Mouse (Mus musculus): Measurements from ENCODE around the gene Rab11fip5. TPM values are rescaled to one million over a fixed set of nuclear protein-coding genes. Genes with fewer than 3 reads are reported as not detected.

The Rab11fip5 gene
- polyA plus RNA-seq, 1 experiment: 3.8 TPM

DNA sequence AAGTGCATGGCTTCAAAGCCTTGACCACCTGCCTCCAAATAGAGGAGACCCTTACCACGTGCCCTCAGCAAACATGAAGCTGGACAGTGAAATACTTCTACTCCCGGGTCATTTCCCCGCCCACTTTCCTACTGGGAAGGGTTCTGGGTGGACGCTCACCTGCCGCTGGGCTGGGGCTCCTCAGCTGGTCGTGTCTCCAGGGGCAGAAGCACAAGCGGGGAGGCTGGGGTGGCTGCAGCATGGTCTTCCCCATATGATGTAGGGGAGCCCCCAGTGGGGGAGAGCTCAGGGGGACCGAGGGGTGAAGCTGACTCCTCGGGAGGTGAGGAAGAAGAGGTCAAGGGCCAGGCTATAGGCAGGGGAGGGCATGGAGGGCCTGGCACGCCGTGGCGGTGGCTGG, 34.2 kb downstream of the Rab11fip5 start:
- no peak overlapping the region for H3K4me3 ChIP-seq (replicated peaks; ENCODE audit: control insufficient read depth, low read depth, low read length)
- peaks cover 2% of the 10 kb centered on the region; the same call in 1 of the 2 replicates for H3K4me1 ChIP-seq (ENCODE audit: control insufficient read depth, insufficient read depth, low read length)
- H3K27ac ChIP-seq (ENCODE audit: control insufficient read depth, insufficient read depth, low read depth, low read length, poor library complexity): no peak overlapping the region
- TF ChIP-seq POLR2A (IDR thresholded peaks at IDR 0.05; ENCODE audit: borderline replicate concordance, control insufficient read depth, low read depth, low read length) (no peak), CTCF (IDR thresholded peaks at IDR 0.05; ENCODE audit: control insufficient read depth, insufficient read depth, low read length) (no peak)
- 83% methylated on average over 12 of the region's 12 CpGs for WGBS

DNA sequence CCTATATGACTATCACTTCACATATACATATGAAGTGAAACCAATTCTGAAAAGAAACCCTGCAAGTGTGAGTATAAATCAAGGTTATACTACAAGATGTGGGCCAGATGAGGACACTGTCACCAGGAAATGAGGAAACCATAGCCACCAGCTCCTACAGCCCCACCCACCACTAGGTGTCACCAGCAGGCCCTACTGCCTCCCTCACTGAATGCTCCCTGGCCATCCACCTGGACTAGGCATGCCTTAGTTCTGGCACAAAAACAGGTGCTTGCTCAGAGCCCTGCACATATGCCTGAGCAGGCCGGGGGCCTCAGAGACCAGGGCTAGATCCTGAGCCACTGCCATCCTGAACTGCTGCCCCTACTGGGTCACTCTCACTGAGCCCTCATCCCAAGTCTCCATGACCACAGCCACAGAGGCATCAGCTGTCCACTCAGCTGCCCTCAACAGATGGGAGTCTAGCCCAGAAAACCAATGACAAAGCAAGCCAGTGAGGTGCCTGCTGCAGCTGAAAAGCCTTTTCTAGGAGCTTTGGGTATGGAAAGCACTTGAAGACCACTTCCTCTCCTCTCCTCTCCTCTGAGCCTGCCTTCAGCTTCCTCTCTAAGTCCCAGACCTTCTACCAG, 35.0 kb downstream of the Rab11fip5 start:
- H3K27ac ChIP-seq (ENCODE audit: control insufficient read depth, insufficient read depth, low read depth, low read length, poor library complexity): no peak overlapping the region
- 48% methylated on average over 1 of the region's 1 CpGs for WGBS

DNA sequence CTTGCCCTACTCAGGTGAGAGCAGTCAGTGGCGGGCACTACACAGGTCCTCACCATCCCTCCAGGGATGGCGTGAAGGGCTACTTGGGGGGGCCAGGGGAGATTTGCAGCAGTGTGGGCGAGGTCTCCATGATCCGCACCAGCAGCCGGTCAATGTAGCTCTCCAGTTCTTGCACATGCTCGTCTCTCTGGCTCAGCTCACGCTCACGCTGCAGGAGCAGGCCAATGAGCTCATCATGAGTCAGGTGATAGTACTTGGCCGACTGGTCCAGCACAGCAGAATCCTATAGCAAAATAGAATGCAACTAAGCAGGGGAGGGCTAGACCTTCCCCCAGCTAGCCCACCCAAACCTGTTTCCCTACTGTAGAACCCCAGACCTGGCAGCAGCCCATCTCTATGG, 37.5 kb downstream of the Rab11fip5 start:
- Histone ChIP-seq H3K4me1 (ENCODE audit: control insufficient read depth, insufficient read depth, low read length) (peaks cover 2% of the 10 kb centered on the region; the same call in 1 of the 2 replicates), H3K27ac (ENCODE audit: control insufficient read depth, insufficient read depth, low read depth, low read length, poor library complexity) (no peak overlapping the region), H3K4me3 (replicated peaks; ENCODE audit: control insufficient read depth, low read depth, low read length) (no peak overlapping the region)
- TF ChIP-seq POLR2A (IDR thresholded peaks at IDR 0.05; ENCODE audit: borderline replicate concordance, control insufficient read depth, low read depth, low read length) (no peak), CTCF (IDR thresholded peaks at IDR 0.05; ENCODE audit: control insufficient read depth, insufficient read depth, low read length) (no peak)
- WGBS: 90% methylated on average over 9 of the region's 9 CpGs

More for the DNA sequence above, 35.0 kb downstream of the Rab11fip5 start:
- TF ChIP-seq POLR2A (IDR thresholded peaks at IDR 0.05; ENCODE audit: borderline replicate concordance, control insufficient read depth, low read depth, low read length) (no peak), CTCF (IDR thresholded peaks at IDR 0.05; ENCODE audit: control insufficient read depth, insufficient read depth, low read length) (peak; percentile 89)
- peaks cover 2% of the 10 kb centered on the region; the same call in 1 of the 2 replicates for H3K4me1 ChIP-seq (ENCODE audit: control insufficient read depth, insufficient read depth, low read length)
- no peak overlapping the region for H3K4me3 ChIP-seq (replicated peaks; ENCODE audit: control insufficient read depth, low read depth, low read length)

DNA sequence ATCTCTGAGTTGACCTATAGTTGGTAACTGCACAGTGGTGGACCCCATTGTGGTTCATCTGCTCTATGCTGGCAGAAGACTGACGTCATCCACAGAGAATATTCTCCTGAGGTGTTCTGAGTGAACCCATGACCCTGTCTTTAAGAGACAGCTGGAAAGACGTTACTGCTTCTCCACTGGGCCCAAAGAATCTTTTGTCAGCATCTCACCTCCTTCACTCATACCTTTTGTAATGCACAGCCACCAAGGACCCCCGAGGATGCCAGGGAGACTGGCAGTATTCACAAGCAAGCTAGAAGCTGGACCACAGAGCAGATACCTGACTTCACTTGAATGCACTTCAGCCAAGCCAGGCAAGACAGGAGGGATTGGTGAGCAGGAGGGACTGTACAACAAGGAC, 39.1 kb downstream of the Rab11fip5 start:
- Histone ChIP-seq H3K4me3 (replicated peaks; ENCODE audit: control insufficient read depth, low read depth, low read length) (no peak overlapping the region), H3K27ac (ENCODE audit: control insufficient read depth, insufficient read depth, low read depth, low read length, poor library complexity) (no peak overlapping the region), H3K4me1 (ENCODE audit: control insufficient read depth, insufficient read depth, low read length) (peaks cover 2% of the 10 kb centered on the region; the same call in 1 of the 2 replicates)
- TF ChIP-seq CTCF (IDR thresholded peaks at IDR 0.05; ENCODE audit: control insufficient read depth, insufficient read depth, low read length) (no peak), POLR2A (IDR thresholded peaks at IDR 0.05; ENCODE audit: borderline replicate concordance, control insufficient read depth, low read depth, low read length) (no peak)
- WGBS: 75% methylated on average over 3 of the region's 3 CpGs

DNA sequence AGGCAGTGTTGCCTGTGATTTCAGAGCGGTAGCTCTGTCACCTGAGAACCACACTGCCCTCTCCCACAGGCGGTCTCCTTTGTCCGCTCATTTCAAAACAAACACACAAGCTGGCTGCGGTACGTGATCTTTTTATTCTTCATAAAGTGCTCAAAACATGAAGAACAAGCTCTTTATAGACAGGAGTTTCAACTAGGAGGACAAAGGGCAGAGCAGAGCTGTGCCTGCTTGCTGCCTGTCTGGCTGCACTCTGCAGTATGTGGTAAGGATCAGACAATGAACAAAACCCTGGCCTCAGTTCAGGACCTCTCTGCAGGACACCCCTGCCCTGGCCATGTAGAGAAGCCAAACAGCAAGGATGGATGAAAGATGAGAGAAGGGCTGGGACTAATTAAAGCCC, 39.6 kb downstream of the Rab11fip5 start:
- H3K27ac ChIP-seq (ENCODE audit: control insufficient read depth, insufficient read depth, low read depth, low read length, poor library complexity): no peak overlapping the region
- WGBS: 84% methylated on average over 5 of the region's 5 CpGs
- peaks cover 2% of the 10 kb centered on the region; the same call in 1 of the 2 replicates for H3K4me1 ChIP-seq (ENCODE audit: control insufficient read depth, insufficient read depth, low read length)
- TF ChIP-seq POLR2A (IDR thresholded peaks at IDR 0.05; ENCODE audit: borderline replicate concordance, control insufficient read depth, low read depth, low read length) (no peak), CTCF (IDR thresholded peaks at IDR 0.05; ENCODE audit: control insufficient read depth, insufficient read depth, low read length) (no peak)
- H3K4me3 ChIP-seq (replicated peaks; ENCODE audit: control insufficient read depth, low read depth, low read length): no peak overlapping the region

DNA sequence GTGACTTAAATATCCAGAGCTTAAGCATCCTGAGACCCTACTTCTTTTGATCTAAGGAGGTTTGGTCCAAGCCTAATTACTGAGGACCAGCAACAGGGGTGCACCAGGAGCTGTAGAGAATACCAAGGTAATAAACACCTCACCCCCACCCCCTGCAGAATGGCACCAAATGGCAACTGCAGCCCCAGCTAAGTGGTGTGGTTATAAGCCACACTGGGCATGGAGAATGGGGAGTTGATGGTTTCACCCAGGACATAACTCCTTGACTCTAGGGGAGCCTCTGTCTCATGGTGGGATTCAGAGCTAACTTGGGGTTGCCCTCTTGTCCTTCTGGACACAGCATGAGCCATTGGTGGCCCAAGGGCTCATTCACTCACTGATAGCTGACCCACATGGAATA, 40.2 kb downstream of the Rab11fip5 start:
- TF ChIP-seq CTCF (IDR thresholded peaks at IDR 0.05; ENCODE audit: control insufficient read depth, insufficient read depth, low read length): no peak
- no peak for TF ChIP-seq POLR2A (IDR thresholded peaks at IDR 0.05; ENCODE audit: borderline replicate concordance, control insufficient read depth, low read depth, low read length)
- no peak overlapping the region for H3K27ac ChIP-seq (ENCODE audit: control insufficient read depth, insufficient read depth, low read depth, low read length, poor library complexity)
- no peak overlapping the region for H3K4me3 ChIP-seq (replicated peaks; ENCODE audit: control insufficient read depth, low read depth, low read length)
- no peaks in the 10 kb centered on the region; the same call in 1 of the 2 replicates for H3K4me1 ChIP-seq (ENCODE audit: control insufficient read depth, insufficient read depth, low read length)

DNA sequence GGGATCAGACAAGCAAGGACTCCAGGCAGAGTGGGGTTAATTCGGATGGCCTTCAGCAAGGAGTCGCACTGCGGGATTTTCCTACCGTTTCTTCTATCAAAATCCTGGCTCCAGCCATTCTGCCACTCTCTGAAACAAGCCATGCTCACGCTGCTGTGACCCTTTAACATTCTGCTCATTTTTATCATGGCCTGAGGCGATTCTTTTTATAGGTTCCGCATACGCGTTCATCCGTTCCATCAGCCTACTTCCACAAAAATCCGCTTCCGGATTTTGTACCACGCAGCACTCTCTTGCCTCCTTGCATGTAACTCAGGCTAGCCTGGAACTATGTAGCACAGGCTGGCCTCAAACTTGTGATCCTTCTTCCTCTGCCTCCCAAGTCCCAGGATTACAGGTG, 40.7 kb downstream of the Rab11fip5 start:
- peak overlapping the region; percentile 1; the same call in 1 of the 2 replicates for H3K27ac ChIP-seq (ENCODE audit: control insufficient read depth, insufficient read depth, low read depth, low read length, poor library complexity)

DNA sequence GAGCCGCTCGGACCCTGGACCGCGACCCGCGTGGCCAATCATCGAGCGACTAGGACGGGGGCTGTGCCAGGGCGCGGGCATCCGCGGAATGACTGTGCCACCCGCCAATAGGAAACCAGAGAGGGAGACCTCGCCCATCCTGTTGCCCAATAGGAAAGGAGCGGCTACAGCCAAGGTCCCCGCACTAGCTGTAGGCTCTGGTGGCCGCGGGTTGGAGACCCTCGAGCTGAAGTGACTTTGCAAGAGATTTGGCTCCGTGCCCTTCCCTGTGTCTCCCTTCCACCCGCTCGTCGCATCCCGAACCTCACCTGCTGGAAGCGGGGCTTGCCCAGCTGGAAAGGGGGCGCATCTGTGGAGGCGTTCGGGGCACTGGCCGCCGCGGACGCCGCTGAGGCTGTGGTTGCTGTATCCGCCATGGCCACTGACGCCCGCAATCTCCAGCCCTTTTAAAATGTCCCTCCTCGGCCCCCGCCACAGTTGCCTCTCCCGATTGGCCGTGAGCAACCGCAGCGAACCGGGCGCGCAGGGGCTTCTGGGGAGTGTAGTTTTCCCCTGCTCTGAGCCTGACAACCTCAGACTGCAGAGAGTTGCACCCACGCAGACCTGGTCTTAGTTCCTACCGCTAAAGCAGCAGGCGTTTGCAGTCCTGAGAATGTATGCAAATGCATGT, 41.3 kb downstream of the Rab11fip5 start, which contains the start of gene Sfxn5:
TSS of gene Sfxn5 (minus strand) at position 423 of the 670 bp plus-strand sequence.
- peak within 1 kb of the TSS; percentile 85 for H3K4me3 ChIP-seq (replicated peaks; ENCODE audit: control insufficient read depth, low read depth, low read length)
- WGBS: under 1% methylated on average over 49 of the region's 49 CpGs
- peak within 1 kb of the TSS; percentile 89 for H3K27ac ChIP-seq (ENCODE audit: control insufficient read depth, insufficient read depth, low read depth, low read length, poor library complexity)
- H3K4me1 ChIP-seq (ENCODE audit: control insufficient read depth, insufficient read depth, low read length): no peaks in the 10 kb centered on the region; the same call in 1 of the 2 replicates
- TF ChIP-seq CTCF (IDR thresholded peaks at IDR 0.05; ENCODE audit: control insufficient read depth, insufficient read depth, low read length) (no peak; the same call in 1 of the 2 replicates), POLR2A (IDR thresholded peaks at IDR 0.05; ENCODE audit: borderline replicate concordance, control insufficient read depth, low read depth, low read length) (peak; percentile 47; the same call in 1 of the 2 replicates)

More for the DNA sequence above, 40.7 kb downstream of the Rab11fip5 start:
- TF ChIP-seq CTCF (IDR thresholded peaks at IDR 0.05; ENCODE audit: control insufficient read depth, insufficient read depth, low read length) (no peak), POLR2A (IDR thresholded peaks at IDR 0.05; ENCODE audit: borderline replicate concordance, control insufficient read depth, low read depth, low read length) (no peak)
- 1% methylated on average over 13 of the region's 13 CpGs for WGBS
- Histone ChIP-seq H3K4me3 (replicated peaks; ENCODE audit: control insufficient read depth, low read depth, low read length) (peak overlapping the region; percentile 85), H3K4me1 (ENCODE audit: control insufficient read depth, insufficient read depth, low read length) (no peaks in the 10 kb centered on the region; the same call in 1 of the 2 replicates)

Data from bone marrow, adult 2 months (tissue).